Mouse (Mus musculus) heart, embryonic 15.5 days (tissue): ENCODE data around the gene Mgmt. TPM values are rescaled to one million over a fixed set of nuclear protein-coding genes. Genes with fewer than 3 reads are reported as not detected.

Source experiments
- ATAC-seq: fragments of 200-750 bp; cut with Nextera tagmentation; replicated peaks from 2 replicates; pipeline ENCODE4 v1.8.0; 2017; ENCODE audit warnings: low read depth, moderate TSS enrichment; ENCODE audit not compliant: insufficient number of reproducible peaks, insufficient read depth, low FRiP score
- H3K27ac ChIP-seq: fragments of 300-500 bp; sonication (generic); 2 replicates; pipeline ENCODE4 v1.5.1; 2015; ENCODE audit warnings: mild to moderate bottlenecking, inconsistent platforms
- H3K27me3 ChIP-seq: fragments of 300-500 bp; sonication (generic); 2 replicates; pipeline ENCODE4 v1.6.1; 2015; ENCODE audit warnings: inconsistent platforms
- H3K36me3 ChIP-seq: fragments of 300-500 bp; sonication (generic); 2 replicates; pipeline ENCODE4 v1.6.1; 2015; ENCODE audit warnings: mild to moderate bottlenecking, inconsistent platforms
- H3K4me1 ChIP-seq: fragments of 300-500 bp; sonication (generic); replicated peaks from 2 replicates; pipeline ENCODE4 v1.6.1; 2015; ENCODE audit warnings: inconsistent platforms
- H3K4me2 ChIP-seq: fragments of 300-500 bp; sonication (generic); 2 replicates; pipeline ENCODE4 v1.6.1; 2015; ENCODE audit warnings: inconsistent platforms, mild to moderate bottlenecking, moderate library complexity
- H3K4me3 ChIP-seq: fragments of 300-500 bp; sonication (generic); 2 replicates; pipeline ENCODE4 v1.5.1; 2015; ENCODE audit warnings: mild to moderate bottlenecking, inconsistent platforms
- H3K9ac ChIP-seq: fragments of 300-500 bp; sonication (generic); 2 replicates; pipeline ENCODE4 v1.6.1; 2015; ENCODE audit warnings: mild to moderate bottlenecking, inconsistent platforms
- H3K9me3 ChIP-seq: fragments of 300-500 bp; sonication (generic); replicated peaks from 2 replicates; pipeline ENCODE4 v1.6.1; 2016; ENCODE audit warnings: inconsistent platforms
- WGBS: fragments of 180-500 bp; shearing (Covaris S2); methylation state at CpG from one replicate; pipeline ENCODE4 v1.1.7; 2015; ENCODE audit warnings: mixed read lengths; 5-methylcytosine and 5-hydroxymethylcytosine counted together
- polyA plus RNA-seq: library from polyadenylated mRNA; unstranded; fragments of >200 nt; fragmentation: Nextera tagmentation; extraction: Ambion mirVana; gene quantifications from 2 replicates; pipeline ENCODE4 v1.2.1, GENCODE M21; 2015

The Mgmt gene
- polyA plus RNA-seq, 1 experiment from 2014 or later, result 6.3 TPM

GRCm38 (mm10) chr7:136942414-136942813 is 48.0 kb downstream of the Mgmt start:
- WGBS, result 81% methylated on average over 2 of the region's 2 CpGs
- no peaks in the 10 kb centered on the region for H3K36me3 ChIP-seq
- peaks cover 14% of the 10 kb centered on the region for H3K4me1 ChIP-seq
- H3K4me3 ChIP-seq, result no peak overlapping the region
- no peak overlapping the region for H3K27ac ChIP-seq
- no peak for ATAC-seq
- no peaks in the 10 kb centered on the region for H3K27me3 ChIP-seq
- no peak overlapping the region for H3K4me2 ChIP-seq
- no peaks in the 10 kb centered on the region for H3K9me3 ChIP-seq
- H3K9ac ChIP-seq, result no peak overlapping the region

- Histone ChIP-seq H3K9me3 (no peaks in the 10 kb centered on the region), H3K27ac (no peak overlapping the region), H3K9ac (no peak overlapping the region), H3K4me1 (peaks cover 14% of the 10 kb centered on the region), H3K27me3 (no peaks in the 10 kb centered on the region), H3K36me3 (no peaks in the 10 kb centered on the region), H3K4me2 (no peak overlapping the region), H3K4me3 (no peak overlapping the region)
- 79% methylated on average over 5 of the region's 5 CpGs for WGBS
- no peak for ATAC-seq
Measured at GRCm38 (mm10) chr7:136943886-136944285, 49.5 kb downstream of the Mgmt start.

GRCm38 (mm10) chr7:136945697-136946096 is 51.3 kb downstream of the Mgmt start:
- Histone ChIP-seq H3K4me2 (peak overlapping the region; percentile 16; the same call in 1 of the 2 replicates), H3K36me3 (no peaks in the 10 kb centered on the region), H3K9ac (no peak overlapping the region), H3K4me3 (no peak overlapping the region), H3K27ac (peak overlapping the region; percentile 57), H3K4me1 (peaks cover 14% of the 10 kb centered on the region), H3K9me3 (no peaks in the 10 kb centered on the region), H3K27me3 (0 out of 2 replicates have a peak, but pooled peaks cover 6% of the 10 kb centered on the region)
- ATAC-seq, result peak; percentile 72; the same call in 1 of the 2 replicates
- WGBS, result 21% methylated on average over 10 of the region's 10 CpGs

GRCm38 (mm10) chr7:136946131-136946530 is 51.7 kb downstream of the Mgmt start:
- Histone ChIP-seq H3K9me3 (no peaks in the 10 kb centered on the region), H3K4me3 (no peak overlapping the region), H3K27ac (no peak overlapping the region), H3K9ac (no peak overlapping the region), H3K27me3 (0 out of 2 replicates have a peak, but pooled peaks cover 6% of the 10 kb centered on the region), H3K4me1 (peaks cover 14% of the 10 kb centered on the region), H3K4me2 (no peak overlapping the region), H3K36me3 (no peaks in the 10 kb centered on the region)
- ATAC-seq, result no peak
- 57% methylated on average over 9 of the region's 9 CpGs for WGBS

GRCm38 (mm10) chr7:136948275-136948810 is 53.9 kb downstream of the Mgmt start:
- Histone ChIP-seq H3K4me1 (peaks cover 14% of the 10 kb centered on the region), H3K27ac (no peak overlapping the region), H3K4me2 (no peak overlapping the region), H3K4me3 (no peak overlapping the region), H3K36me3 (no peaks in the 10 kb centered on the region), H3K9me3 (no peaks in the 10 kb centered on the region), H3K9ac (no peak overlapping the region), H3K27me3 (0 out of 2 replicates have a peak, but pooled peaks cover 6% of the 10 kb centered on the region)
- 66% methylated on average over 6 of the region's 6 CpGs for WGBS
- no peak for ATAC-seq

- Histone ChIP-seq H3K36me3 (no peaks in the 10 kb centered on the region), H3K4me3 (no peak overlapping the region), H3K4me2 (no peak overlapping the region), H3K4me1 (no peaks in the 10 kb centered on the region), H3K9me3 (no peaks in the 10 kb centered on the region), H3K27ac (no peak overlapping the region), H3K9ac (no peak overlapping the region), H3K27me3 (0 out of 2 replicates have a peak, but pooled peaks cover 6% of the 10 kb centered on the region)
- WGBS, result 64% methylated on average over 7 of the region's 7 CpGs
- no peak for ATAC-seq
Measured at GRCm38 (mm10) chr7:136952608-136953007, 58.2 kb downstream of the Mgmt start.

- no peak overlapping the region for H3K4me2 ChIP-seq
- no peak for ATAC-seq
- H3K27ac ChIP-seq, result no peak overlapping the region
- H3K4me1 ChIP-seq, result no peaks in the 10 kb centered on the region
- no peak overlapping the region for H3K4me3 ChIP-seq
- H3K9ac ChIP-seq, result no peak overlapping the region
- H3K27me3 ChIP-seq, result 0 out of 2 replicates have a peak, but pooled peaks cover 6% of the 10 kb centered on the region
- H3K9me3 ChIP-seq, result no peaks in the 10 kb centered on the region
- H3K36me3 ChIP-seq, result no peaks in the 10 kb centered on the region
- 40% methylated on average over 3 of the region's 3 CpGs for WGBS
Measured at GRCm38 (mm10) chr7:136953251-136953650, 58.8 kb downstream of the Mgmt start.

- Histone ChIP-seq H3K4me2 (no peak overlapping the region), H3K36me3 (no peaks in the 10 kb centered on the region), H3K27me3 (0 out of 2 replicates have a peak, but pooled peaks cover 2% of the 10 kb centered on the region), H3K4me3 (no peak overlapping the region), H3K9ac (no peak overlapping the region), H3K27ac (no peak overlapping the region), H3K9me3 (no peaks in the 10 kb centered on the region), H3K4me1 (no peaks in the 10 kb centered on the region)
- ATAC-seq, result no peak
- 88% methylated on average over 7 of the region's 7 CpGs for WGBS
Measured at GRCm38 (mm10) chr7:136972361-136972760, 77.9 kb downstream of the Mgmt start.

- no peak overlapping the region for H3K27ac ChIP-seq
- H3K36me3 ChIP-seq, result no peaks in the 10 kb centered on the region
- no peak overlapping the region for H3K4me3 ChIP-seq
- H3K9ac ChIP-seq, result no peak overlapping the region
- no peaks in the 10 kb centered on the region for H3K4me1 ChIP-seq
- 0 out of 2 replicates have a peak, but pooled peaks cover 2% of the 10 kb centered on the region for H3K27me3 ChIP-seq
- ATAC-seq, result no peak
- no peak overlapping the region for H3K4me2 ChIP-seq
- WGBS, result 86% methylated on average over 5 of the region's 5 CpGs
- no peaks in the 10 kb centered on the region for H3K9me3 ChIP-seq
Measured at GRCm38 (mm10) chr7:136975001-136975400, 80.6 kb downstream of the Mgmt start.

GRCm38 (mm10) chr7:136997456-136997855 is 103.0 kb downstream of the Mgmt start:
- Histone ChIP-seq H3K9me3 (no peaks in the 10 kb centered on the region), H3K4me3 (no peak overlapping the region), H3K4me1 (peaks cover 7% of the 10 kb centered on the region), H3K9ac (no peak overlapping the region), H3K4me2 (no peak overlapping the region), H3K27me3 (no peaks in the 10 kb centered on the region), H3K27ac (no peak overlapping the region), H3K36me3 (no peaks in the 10 kb centered on the region)
- WGBS, result 78% methylated on average over 15 of the region's 15 CpGs
- ATAC-seq, result no peak

- Histone ChIP-seq H3K27me3 (no peaks in the 10 kb centered on the region), H3K4me2 (no peak overlapping the region), H3K36me3 (no peaks in the 10 kb centered on the region), H3K4me1 (peaks cover 7% of the 10 kb centered on the region), H3K27ac (no peak overlapping the region), H3K4me3 (no peak overlapping the region), H3K9me3 (no peaks in the 10 kb centered on the region), H3K9ac (no peak overlapping the region)
- WGBS, result 74% methylated on average over 11 of the region's 11 CpGs
- ATAC-seq, result no peak
Measured at GRCm38 (mm10) chr7:137000703-137001102, 106.3 kb downstream of the Mgmt start.

- ATAC-seq, result no peak
- Histone ChIP-seq H3K4me2 (no peak overlapping the region), H3K9me3 (no peaks in the 10 kb centered on the region), H3K27ac (no peak overlapping the region), H3K36me3 (no peaks in the 10 kb centered on the region), H3K27me3 (no peaks in the 10 kb centered on the region), H3K4me3 (no peak overlapping the region), H3K9ac (no peak overlapping the region), H3K4me1 (peaks cover 7% of the 10 kb centered on the region)
- 78% methylated on average over 15 of the region's 15 CpGs for WGBS
Measured at GRCm38 (mm10) chr7:137001215-137001614, 106.8 kb downstream of the Mgmt start.
